Mouse (Mus musculus) MEL (cell line): ENCODE results near the gene Sgms1. TPM values are rescaled to one million over a fixed set of nuclear protein-coding genes. Genes with fewer than 3 reads are reported as not detected.

Experiments
- DNase-seq: peaks from one replicate; pipeline ENCODE4 v3.0.0; 2011; ENCODE audit warnings: low read depth, low spot score
- H3K27ac ChIP-seq: 2 replicates; pipeline ENCODE4 v1.5.1; 2012; ENCODE audit warnings: low read depth, mild to moderate bottlenecking, control low read depth, low read length, moderate library complexity; ENCODE audit not compliant: control insufficient read depth
- H3K27me3 ChIP-seq, 2 experiments: fragments of 150-350 bp in 1 of 2; sonication (generic) in 1 of 2; 2 replicates each; pipeline ENCODE4 v1.6.1; 2012; ENCODE audit warnings: low read length in 2 of 2, mild to moderate bottlenecking in 2 of 2, improper control_type of control experiment in 1 of 2, moderate library complexity in 1 of 2; ENCODE audit not compliant: insufficient read depth in 2 of 2, control insufficient read depth in 1 of 2
- H3K36me3 ChIP-seq, 2 experiments: 2 replicates each; pipeline ENCODE4 v1.6.1; 2012 to 2014; ENCODE audit warnings: low read length in 2 of 2, improper control_type of control experiment in 1 of 2, inconsistent platforms in 1 of 2, mild to moderate bottlenecking in 1 of 2; ENCODE audit not compliant: insufficient read depth in 2 of 2, control insufficient read depth in 1 of 2
- H3K4me1 ChIP-seq, 2 experiments: fragments of 150-350 bp in 1 of 2; sonication (generic) in 1 of 2; 2 replicates each; pipeline ENCODE4 v1.6.1; 2012; ENCODE audit warnings: low read length in 2 of 2, improper control_type of control experiment in 1 of 2, mild to moderate bottlenecking in 1 of 2; ENCODE audit not compliant: insufficient read depth in 2 of 2, control insufficient read depth in 1 of 2
- H3K4me3 ChIP-seq, 2 experiments: fragments of 150-350 bp in 1 of 2; sonication (generic) in 1 of 2; 2 replicates each; pipeline ENCODE4 v1.5.1; 2012; ENCODE audit warnings: low read depth in 2 of 2, low read length in 2 of 2, mild to moderate bottlenecking in 2 of 2, moderate library complexity in 2 of 2, control low read depth in 1 of 2, improper control_type of control experiment in 1 of 2; ENCODE audit not compliant: control insufficient read depth in 1 of 2, insufficient read depth in 1 of 2
- H3K79me2 ChIP-seq: 2 replicates; pipeline ENCODE4 v1.6.1; 2012; ENCODE audit warnings: mild to moderate bottlenecking, low read length, moderate library complexity; ENCODE audit not compliant: control insufficient read depth, poor library complexity, insufficient read depth
- H3K9ac ChIP-seq: 2 replicates; pipeline ENCODE4 v1.6.1; 2012; ENCODE audit warnings: low read depth, mild to moderate bottlenecking, control low read depth, low read length, moderate library complexity; ENCODE audit not compliant: control insufficient read depth, poor library complexity, severe bottlenecking
- H3K9me3 ChIP-seq: fragments of 150-350 bp; sonication (generic); replicated peaks from 2 replicates; pipeline ENCODE4 v1.6.1; 2012; ENCODE audit warnings: mild to moderate bottlenecking, low read length, improper control_type of control experiment, moderate library complexity; ENCODE audit not compliant: insufficient read depth
- BHLHE40 ChIP-seq: IDR thresholded peaks from 2 replicates; pipeline ENCODE4 v1.6.1; 2012; ENCODE audit warnings: low read depth, mild to moderate bottlenecking, inconsistent platforms, low read length, improper control_type of control experiment, borderline replicate concordance
- E2F4 ChIP-seq: IDR thresholded peaks from 2 replicates; pipeline ENCODE4 v1.6.1; 2011; ENCODE audit warnings: low read depth, low read length, improper control_type of control experiment, borderline replicate concordance
- ELF1 ChIP-seq: IDR thresholded peaks from 2 replicates; pipeline ENCODE4 v1.6.1; 2014; ENCODE audit warnings: low read depth, mild to moderate bottlenecking, inconsistent platforms, low read length, improper control_type of control experiment, moderate library complexity
- ETS1 ChIP-seq: IDR thresholded peaks from 2 replicates; pipeline ENCODE4 v1.6.1; 2012; ENCODE audit warnings: low read depth, mild to moderate bottlenecking, inconsistent platforms, low read length, improper control_type of control experiment, moderate library complexity
- GATA1 ChIP-seq: IDR thresholded peaks from 2 replicates; pipeline ENCODE4 v1.6.1; 2011; ENCODE audit warnings: low read depth, low read length, improper control_type of control experiment
- JUND ChIP-seq: IDR thresholded peaks from 2 replicates; pipeline ENCODE4 v1.6.1; 2011; ENCODE audit warnings: low read depth, mild to moderate bottlenecking, improper control_type of control experiment, low read length
- MAFK ChIP-seq: IDR thresholded peaks from 2 replicates; pipeline ENCODE4 v1.6.1; 2011; ENCODE audit warnings: low read depth, mild to moderate bottlenecking, low read length, improper control_type of control experiment, borderline replicate concordance
- MEF2A ChIP-seq: IDR thresholded peaks from 2 replicates; pipeline ENCODE4 v1.6.1; 2014; ENCODE audit warnings: low read depth, mild to moderate bottlenecking, inconsistent platforms, low read length, improper control_type of control experiment; ENCODE audit not compliant: poor library complexity, insufficient replicate concordance, severe bottlenecking; ENCODE audit errors: extremely low read depth
- MXI1 ChIP-seq: IDR thresholded peaks from 2 replicates; pipeline ENCODE4 v1.6.1; 2011; ENCODE audit warnings: mild to moderate bottlenecking, low read depth, low read length, improper control_type of control experiment
- MYC ChIP-seq: IDR thresholded peaks from 2 replicates; pipeline ENCODE4 v1.6.1; 2011; ENCODE audit warnings: low read depth, mild to moderate bottlenecking, low read length, improper control_type of control experiment, moderate library complexity
- NRF1 ChIP-seq: IDR thresholded peaks from 2 replicates; pipeline ENCODE4 v1.6.1; 2014; ENCODE audit warnings: low read depth, mild to moderate bottlenecking, inconsistent platforms, low read length, improper control_type of control experiment, moderate library complexity; ENCODE audit not compliant: poor library complexity, insufficient read depth, severe bottlenecking
- POLR2A ChIP-seq, 2 experiments: IDR thresholded peaks; 2 replicates each; pipeline ENCODE4 v1.6.1; 2011 to 2012; ENCODE audit warnings: low read length in 2 of 2, mild to moderate bottlenecking in 2 of 2, control low read depth in 1 of 2, improper control_type of control experiment in 1 of 2, low read depth in 1 of 2, moderate library complexity in 1 of 2; ENCODE audit not compliant: control insufficient read depth in 1 of 2, insufficient read depth in 1 of 2, poor library complexity in 1 of 2
- POLR2AphosphoS5 ChIP-seq: IDR thresholded peaks from 2 replicates; pipeline ENCODE4 v1.6.1; 2012; ENCODE audit warnings: low read depth, borderline replicate concordance, mild to moderate bottlenecking, inconsistent platforms, low read length, moderate library complexity, mixed read lengths
- SIN3A ChIP-seq: IDR thresholded peaks from 2 replicates; pipeline ENCODE4 v1.6.1; 2012; ENCODE audit warnings: low read length, improper control_type of control experiment, inconsistent platforms
- SMC3 ChIP-seq: IDR thresholded peaks from 2 replicates; pipeline ENCODE4 v1.6.1; 2011; ENCODE audit warnings: low read depth, low read length, improper control_type of control experiment
- TAL1 ChIP-seq: IDR thresholded peaks from 2 replicates; pipeline ENCODE4 v1.6.1; 2012; ENCODE audit warnings: mild to moderate bottlenecking, inconsistent platforms, low read length, moderate library complexity, mixed read lengths
- TBP ChIP-seq: IDR thresholded peaks from 2 replicates; pipeline ENCODE4 v1.8.0; 2011; ENCODE audit warnings: low read depth, low read length, improper control_type of control experiment
- TCF12 ChIP-seq: IDR thresholded peaks from 2 replicates; pipeline ENCODE4 v1.6.1; 2014; ENCODE audit warnings: low read depth, mild to moderate bottlenecking, inconsistent platforms, low read length, improper control_type of control experiment, moderate library complexity
- UBTF ChIP-seq: IDR thresholded peaks from 2 replicates; pipeline ENCODE4 v1.6.1; 2012; ENCODE audit warnings: low read depth, mild to moderate bottlenecking, inconsistent platforms, low read length, improper control_type of control experiment, moderate library complexity, borderline replicate concordance; ENCODE audit not compliant: insufficient read depth
- USF1 ChIP-seq: IDR thresholded peaks from 2 replicates; pipeline ENCODE4 v1.6.1; 2014; ENCODE audit warnings: low read depth, mild to moderate bottlenecking, inconsistent platforms, low read length, improper control_type of control experiment, moderate library complexity
- USF2 ChIP-seq, 2 experiments: IDR thresholded peaks; 2 replicates each; pipeline ENCODE4 v1.6.1; 2011 to 2012; ENCODE audit warnings: improper control_type of control experiment in 2 of 2, low read length in 2 of 2, borderline replicate concordance in 1 of 2, inconsistent platforms in 1 of 2, low read depth in 1 of 2, mild to moderate bottlenecking in 1 of 2; ENCODE audit not compliant: insufficient read depth in 1 of 2
- ZKSCAN1 ChIP-seq: IDR thresholded peaks from 2 replicates; pipeline ENCODE4 v1.6.1; 2012; ENCODE audit warnings: low read depth, mild to moderate bottlenecking, inconsistent platforms, low read length, improper control_type of control experiment, moderate library complexity
- ZMIZ1 ChIP-seq: IDR thresholded peaks from 2 replicates; pipeline ENCODE4 v1.6.1; 2012; ENCODE audit warnings: low read depth, mild to moderate bottlenecking, inconsistent platforms, low read length, improper control_type of control experiment, moderate library complexity
- polyA plus RNA-seq, 2 experiments: library from polyadenylated mRNA; stranded (reverse) in 1 of 2; unstranded in 1 of 2; fragments of >175 nt in 1 of 2; fragments of >200 nt in 1 of 2; gene quantifications; 2 replicates each; pipeline versions ENCODE4 v1.2.1 to v1.2.4; 2012; ENCODE audit warnings: low replicate concordance in 2 of 2, low read depth in 1 of 2; ENCODE audit not compliant: insufficient read length in 2 of 2, insufficient read depth in 1 of 2, missing spikeins in 1 of 2
- total RNA-seq: library from RNA; depleted of rRNA; stranded (reverse); fragments of 300-350 nt; gene quantifications from 2 replicates; pipeline ENCODE4 v1.2.3, GENCODE M21; 2012

Sgms1 gene
- total and polyA plus RNA-seq, 3 experiments: 16.3 to 18.5 TPM; not detected in 1

DNA sequence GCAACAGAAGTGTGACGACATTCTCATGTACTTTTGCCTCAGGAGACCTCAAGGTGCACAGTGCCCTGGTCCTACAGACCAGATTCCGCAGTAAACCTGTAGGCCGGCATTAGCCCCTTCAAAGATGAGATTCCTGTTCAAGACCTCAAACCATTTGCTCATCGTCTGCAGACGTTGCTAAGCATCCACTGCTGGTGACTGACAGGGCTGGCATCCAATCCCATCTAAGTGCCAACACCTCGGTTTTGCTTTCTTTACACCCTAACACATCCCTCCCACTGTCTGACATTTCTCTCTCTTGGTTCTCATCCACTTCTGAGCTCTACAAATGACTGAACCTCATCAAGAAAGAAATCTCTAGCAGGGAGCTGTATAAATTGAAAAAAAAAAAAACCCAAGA is 24.4 kb downstream of the Sgms1 start:
- H3K9ac ChIP-seq: no peak overlapping the region
- H3K27me3 ChIP-seq: no peaks in the 10 kb centered on the region
- H3K4me1 ChIP-seq: peaks cover 15 to 27% of the 10 kb centered on the region in 2 experiments
- H3K79me2 ChIP-seq: peaks cover 20% of the 10 kb centered on the region
- H3K4me3 ChIP-seq: no peak overlapping the region
- no peak for DNase-seq
- no peak overlapping the region for H3K27ac ChIP-seq
- H3K9me3 ChIP-seq: no peaks in the 10 kb centered on the region
- H3K36me3 ChIP-seq: peaks cover 0 to 15% of the 10 kb centered on the region in 2 experiments; a peak in 2 of 4 replicates
- TF ChIP-seq ETS1: no peak
- no peak for TF ChIP-seq TAL1
- no peak for TF ChIP-seq MAFK
- TF ChIP-seq POLR2A (IDR thresholded peaks at IDR 0.05; ENCODE audit: control insufficient read depth in 1 of 2, insufficient read depth in 1 of 2, low read depth in 1 of 2, low read length in 2 of 2, poor library complexity in 1 of 2): no peak
- TF ChIP-seq ZKSCAN1: no peak
- no peak for TF ChIP-seq USF1
- no peak for TF ChIP-seq TCF12
- TF ChIP-seq USF2 (IDR thresholded peaks at IDR 0.05; ENCODE audit: borderline replicate concordance in 1 of 2, insufficient read depth in 1 of 2, low read depth in 1 of 2, low read length in 2 of 2): no peak
- TF ChIP-seq UBTF: no peak
- TF ChIP-seq SIN3A: no peak
- TF ChIP-seq POLR2AphosphoS5: no peak
- TF ChIP-seq MEF2A: no peak
- TF ChIP-seq BHLHE40: no peak
- no peak for TF ChIP-seq JUND
- TF ChIP-seq MYC: no peak
- TF ChIP-seq SMC3: no peak
- no peak for TF ChIP-seq ZMIZ1
- TF ChIP-seq ELF1: no peak
- no peak for TF ChIP-seq MXI1
- TF ChIP-seq, all 39 proteins: peak for 0

DNA sequence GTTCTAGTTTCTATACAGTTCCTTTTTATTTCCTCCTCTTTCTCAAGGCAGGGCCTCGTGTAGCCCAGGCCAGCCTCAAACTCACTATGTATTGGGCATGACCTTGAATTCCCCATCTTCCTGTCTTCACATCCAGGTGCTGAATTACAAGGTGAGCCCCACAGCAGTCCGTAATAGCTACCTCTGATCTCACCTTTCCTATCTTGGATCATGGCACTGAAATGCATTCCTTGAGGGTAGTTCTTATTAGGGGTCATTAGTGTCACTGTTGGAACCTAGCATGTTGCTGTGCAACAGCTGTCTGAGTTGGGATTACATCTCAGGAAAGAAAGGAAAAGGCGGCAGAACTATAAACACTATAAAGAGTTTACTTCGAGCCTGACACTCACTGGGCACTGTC is 25.9 kb downstream of the Sgms1 start:
- Histone ChIP-seq H3K4me1 (peaks cover 13 to 27% of the 10 kb centered on the region in 2 experiments), H3K79me2 (peaks cover 20% of the 10 kb centered on the region), H3K9me3 (no peaks in the 10 kb centered on the region), H3K27me3 (no peaks in the 10 kb centered on the region), H3K9ac (no peak overlapping the region), H3K36me3 (peaks cover 0 to 15% of the 10 kb centered on the region in 2 experiments; a peak in 2 of 4 replicates), H3K4me3 (no peak overlapping the region), H3K27ac (peak overlapping the region; percentile 68; the same call in 1 of the 2 replicates)
- no peak for DNase-seq
- TF ChIP-seq TAL1 (no peak), JUND (no peak), SMC3 (no peak), GATA1 (no peak), NRF1 (no peak), POLR2AphosphoS5 (no peak), E2F4 (no peak), ETS1 (no peak), TBP (no peak), TCF12 (no peak)
